Mouse (Mus musculus) layer of hippocampus, postnatal 36 days (tissue): ENCODE measurements around the gene Ssxb1. TPM values are rescaled to one million over a fixed set of nuclear protein-coding genes. Genes with fewer than 3 reads are reported as not detected.
"Not testable (repeated sequence)": the region's sequence is repeated elsewhere in the genome, so short reads cannot be mapped to it uniquely, and the experiment has no call there.

Source experiments
- DNase-seq, 2 experiments: peaks; one replicate each; pipeline ENCODE4 v3.0.0; 2022
- total RNA-seq, 2 experiments: library from RNA; stranded (reverse); gene quantifications; 2 replicates each; pipeline ENCODE4 v1.2.3; 2021

Gene Ssxb1
- not detected for total RNA-seq

GRCm38 (mm10) chrX:8413005-8413404, at the start of gene Ssxb1:
Ssxb1 (plus strand) TSS chrX:8413305.
- not testable (repeated sequence) for DNase-seq

GRCm38 (mm10) chrX:8366678-8367077, 46.4 kb upstream of the Ssxb1 start, which contains the start of gene Ssxb9:
Ssxb9 (plus strand) TSS chrX:8366978.
- not testable (repeated sequence) for DNase-seq

- DNase-seq: not testable (repeated sequence)
These were observed 48.5 kb downstream of the Ssxb1 start, which contains the start of gene Ssxb2 for GRCm38 (mm10) chrX:8461626-8462025. Ssxb2 (minus strand) TSS chrX:8461726.

Other genes with a start within 250 kb of the Ssxb1 start
- 10 to 100 TPM; 13.3 to 14.9 TPM for gene Tbc1d25, start 237.1 kb upstream of the Ssxb1 start, total RNA-seq
- gene Ebp, start 219.8 kb upstream of the Ssxb1 start, total RNA-seq: 10 to 100 TPM; 30.1 to 31.3 TPM
- 100 to 1,000 TPM in 1 of 2 experiments, 10 to 100 TPM in 1; 99.1 to 103 TPM for gene Porcn, start 206.8 kb upstream of the Ssxb1 start, total RNA-seq
- gene Ftsj1, start 160.9 kb upstream of the Ssxb1 start, total RNA-seq: 10 to 100 TPM; 25.1 to 26.6 TPM
- 1 to 10 TPM; 7.7 to 9.6 TPM for gene Slc38a5, start 142.2 kb upstream of the Ssxb1 start, total RNA-seq
- not detected for gene Ssxb10, start 85.9 kb upstream of the Ssxb1 start, total RNA-seq
- not detected for gene Ssxb9, start 46.3 kb upstream of the Ssxb1 start, total RNA-seq
- gene Ssxb2, start 48.4 kb downstream of the Ssxb1 start, total RNA-seq: not detected
- gene Gm14459, start 111.6 kb downstream of the Ssxb1 start, total RNA-seq: not detected
- not detected for gene Ssxb6, start 134.9 kb downstream of the Ssxb1 start, total RNA-seq
- not detected for gene Ssxb3, start 178.5 kb downstream of the Ssxb1 start, total RNA-seq